In genomic region chr4:135904810-135905209, GRCm38 (mm10) we compare ENCODE assay signal across 21 mouse cellular contexts. TPM values are rescaled to one million over a fixed set of nuclear protein-coding genes. Genes with fewer than 3 reads are reported as not detected.
"Had no signal": no experiment of that assay in that cellular context is flagged by ENCODE, and none has a peak within 500 bp of the region (broad histone marks: within the 10 kb centered on the region; RNA-seq: fewer than 3 reads in every experiment).

No protein-coding gene starts in this region.

- H3K4me1 ChIP-seq: lung, embryonic 15.5 days; midbrain, embryonic 10.5 days; midbrain, embryonic 12.5 days; neural tube, embryonic 12.5 days had no signal

- H3K27me3 ChIP-seq: liver, embryonic 15.5 days; lung, embryonic 15.5 days; midbrain, embryonic 12.5 days; neural tube, embryonic 12.5 days had no signal

- H3K27ac ChIP-seq: liver, embryonic 15.5 days; lung, embryonic 15.5 days; midbrain, embryonic 10.5 days; midbrain, embryonic 12.5 days; neural tube, embryonic 12.5 days had no signal

- H3K4me3 ChIP-seq: liver, embryonic 15.5 days; lung, embryonic 15.5 days; midbrain, embryonic 10.5 days; midbrain, embryonic 12.5 days; myocyte; neural tube, embryonic 12.5 days had no signal

- H3K9ac ChIP-seq: liver, embryonic 15.5 days; liver, postnatal 0 days; lung, embryonic 15.5 days; midbrain, embryonic 12.5 days; neural tube, embryonic 12.5 days had no signal

- H3K9me3 ChIP-seq: liver, embryonic 15.5 days; lung, embryonic 15.5 days; midbrain, embryonic 10.5 days; midbrain, embryonic 12.5 days; neural tube, embryonic 12.5 days had no signal

- DNase-seq: liver, postnatal 0 days; lung, adult 2 months; lung, postnatal 14 days; lung, postnatal 4 days; midbrain, embryonic 14.5 days; retina, postnatal 1 day; right cerebral cortex, adult 18-20 months; right cerebral cortex, postnatal 25 days; right cerebral cortex, postnatal 4 days; spleen, adult 18-20 months; thymus, adult 18-20 months; thymus, postnatal 14 days; thymus, postnatal 36 days had no signal

- ATAC-seq: liver, postnatal 0 days; lung, postnatal 0 days; midbrain, embryonic 16.5 days had no signal

- H3K36me3 ChIP-seq: liver, embryonic 15.5 days; lung, embryonic 15.5 days; midbrain, embryonic 10.5 days; midbrain, embryonic 12.5 days; neural tube, embryonic 12.5 days had no signal

- H3K4me2 ChIP-seq: liver, embryonic 15.5 days; lung, embryonic 15.5 days; midbrain, embryonic 12.5 days; neural tube, embryonic 12.5 days had no signal

RNA-seq across cellular contexts. Expression of gene Cnr2, which starts 9.6 kb away (rescaled TPM):
- polyA plus RNA-seq: myocyte had no signal
